Mouse (Mus musculus) right cerebral cortex, postnatal 10 days (tissue): ENCODE results near the gene Magi1.
A peak's percentile ranks its signal among the peaks of the same experiment; 100 is the strongest.

Source experiments
- DNase-seq, 2 experiments: peaks; one replicate each; pipeline ENCODE4 v3.0.0; 2021; ENCODE audit warnings: low spot score in 2 of 2

Gene Magi1

DNA sequence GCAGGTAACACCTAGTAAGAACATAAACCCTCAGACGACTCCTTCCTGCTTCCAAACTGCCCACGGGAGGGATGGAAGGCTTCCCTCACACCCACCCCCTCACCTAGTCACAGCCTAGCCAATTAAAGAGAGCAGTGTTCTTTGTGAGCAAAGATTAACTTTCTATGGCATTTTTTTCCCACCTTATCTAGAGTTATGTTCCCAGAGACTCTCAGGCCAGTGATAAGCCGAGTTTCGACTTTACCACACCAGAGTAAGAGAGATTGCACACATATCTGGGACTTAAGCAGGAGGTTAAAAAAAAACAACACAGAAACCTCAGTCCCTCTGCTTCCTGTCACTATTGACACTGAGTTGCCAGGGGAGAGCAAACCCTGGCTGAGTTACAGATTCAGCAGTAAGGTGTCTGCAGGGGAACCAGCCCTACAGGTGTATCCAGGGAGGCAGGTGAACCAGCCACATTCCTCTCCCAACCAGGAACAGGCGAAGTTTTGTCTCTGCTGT, 80.0 kb downstream of the Magi1 start:
- DNase-seq, result no peak

GRCm38 (mm10) chr6:94201940-94202339, 81.8 kb downstream of the Magi1 start:
- no peak for DNase-seq

- no peak for DNase-seq
Measured at GRCm38 (mm10) chr6:94200910-94201309, 82.8 kb downstream of the Magi1 start.

DNA sequence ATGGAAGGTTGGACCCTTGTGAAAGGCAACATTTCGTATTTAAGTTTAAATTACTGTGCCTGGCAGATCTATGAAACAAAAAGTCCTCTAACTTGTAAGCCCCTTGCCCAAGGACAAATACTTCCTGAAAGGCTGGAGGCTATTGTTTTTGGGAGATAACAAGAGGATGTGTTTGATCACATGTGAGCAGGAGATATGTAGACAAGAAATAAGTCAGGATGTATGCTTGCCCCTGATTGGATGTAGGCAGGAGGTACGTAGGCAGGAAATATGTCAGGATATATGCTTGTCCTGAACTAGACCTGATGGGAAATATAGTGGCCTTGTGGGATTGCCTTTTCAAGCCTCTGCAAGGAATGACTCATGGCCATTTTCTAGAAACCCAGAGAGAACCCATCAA, 84.0 kb downstream of the Magi1 start:
- no peak for DNase-seq

- no peak for DNase-seq
Measured at GRCm38 (mm10) chr6:94197831-94198230, 85.9 kb downstream of the Magi1 start.

DNA sequence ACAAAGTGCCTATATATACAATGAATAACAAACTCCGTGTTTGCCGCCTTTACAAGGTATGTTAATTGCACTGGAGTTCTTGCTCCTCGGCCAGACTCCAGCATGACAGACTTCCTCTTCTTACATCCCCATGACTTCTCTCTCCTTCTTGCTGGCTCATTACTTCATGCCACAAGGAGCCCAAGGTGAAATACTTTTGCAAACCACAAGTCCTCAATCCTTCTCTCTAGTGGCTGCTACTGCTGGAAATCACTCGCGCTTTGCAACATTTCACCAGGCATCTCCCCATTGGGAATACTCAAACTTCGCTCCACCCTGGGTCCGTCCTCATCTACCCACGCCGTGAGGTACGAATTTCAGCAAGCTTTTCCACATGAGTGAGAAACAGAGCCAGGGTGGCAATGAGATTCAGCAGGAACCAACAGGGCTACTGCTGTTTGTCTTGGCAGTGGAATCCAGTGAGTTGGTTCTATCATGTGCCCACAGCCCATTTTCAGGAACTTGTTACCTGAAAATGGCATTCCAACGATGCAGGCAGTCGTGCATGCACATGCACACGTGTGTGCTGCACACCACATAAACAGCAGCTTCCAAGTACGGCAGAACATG, 88.3 kb downstream of the Magi1 start:
- DNase-seq, result no peak

GRCm38 (mm10) chr6:94190830-94191229, 92.9 kb downstream of the Magi1 start:
- no peak for DNase-seq

DNA sequence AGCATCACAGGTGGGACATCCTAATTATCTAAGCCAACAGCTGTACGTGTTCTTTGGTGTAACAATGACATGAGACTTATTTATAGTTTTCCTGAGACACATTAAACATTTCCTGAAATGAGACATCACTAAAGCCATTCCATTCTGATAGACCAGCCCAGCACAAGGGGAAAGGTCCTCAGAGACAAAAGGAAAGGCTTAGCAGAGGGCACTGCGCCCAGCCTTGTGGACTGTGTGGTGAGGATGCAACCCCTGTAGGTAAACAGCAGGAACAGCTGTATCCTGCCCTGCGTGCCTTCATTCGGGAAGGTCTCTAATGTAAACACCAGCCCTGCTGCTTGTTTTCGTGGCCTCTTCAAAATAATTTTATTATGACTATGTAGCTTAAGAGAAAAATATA, 94.3 kb downstream of the Magi1 start:
- no peak for DNase-seq

GRCm38 (mm10) chr6:94186628-94187319, 96.9 kb downstream of the Magi1 start:
- no peak for DNase-seq

DNA sequence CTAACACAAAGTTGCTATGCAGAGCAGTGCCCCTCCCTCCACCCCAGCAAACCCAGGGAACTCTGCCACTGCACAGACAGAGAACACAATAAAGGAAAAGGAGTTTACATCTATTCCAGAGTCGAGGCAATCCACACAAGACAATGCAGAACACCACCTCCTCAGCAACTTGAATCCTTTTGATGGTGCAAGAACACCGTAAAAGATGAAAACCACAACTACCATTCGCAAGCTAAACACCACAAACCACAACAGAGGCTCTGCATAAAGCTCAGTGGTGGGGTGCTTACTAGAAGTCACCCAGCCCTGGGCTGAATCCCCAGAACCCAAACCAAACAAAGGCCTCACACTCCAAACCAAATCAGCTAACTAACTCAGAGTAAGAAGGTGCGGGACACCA, 99.4 kb downstream of the Magi1 start:
- DNase-seq, result no peak

DNA sequence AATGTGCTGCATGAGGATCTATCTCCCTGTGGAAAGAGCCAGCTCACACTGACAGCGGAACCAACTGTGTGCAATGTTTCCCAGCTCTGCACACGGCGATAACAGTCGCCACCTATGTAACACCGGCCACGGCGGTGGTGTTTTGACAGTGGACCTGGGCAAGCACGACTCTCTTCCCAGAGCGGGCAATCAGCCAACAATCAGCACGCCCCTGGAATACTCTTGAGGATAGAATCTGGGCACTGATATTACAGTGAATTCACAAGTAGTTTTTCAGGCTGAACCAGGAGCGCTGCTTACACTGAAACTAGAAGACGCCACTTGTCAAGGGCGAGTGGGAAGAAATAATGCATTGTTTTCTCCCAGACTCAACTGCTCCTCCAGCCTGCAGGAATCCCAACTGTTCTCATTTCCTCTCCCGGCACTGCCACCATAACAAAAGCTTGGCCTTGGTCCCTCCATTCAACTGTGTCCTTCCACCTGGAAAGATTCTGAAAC, 100.3 kb downstream of the Magi1 start:
- peak; percentile 40 to 47 for DNase-seq

GRCm38 (mm10) chr6:94181673-94182255, 102.0 kb downstream of the Magi1 start:
- DNase-seq, result no peak

GRCm38 (mm10) chr6:94180331-94181150, 103.2 kb downstream of the Magi1 start:
- DNase-seq, result no peak

GRCm38 (mm10) chr6:94177559-94177958, 106.2 kb downstream of the Magi1 start:
- no peak for DNase-seq

- no peak for DNase-seq
Measured at GRCm38 (mm10) chr6:94176705-94177104, 107.0 kb downstream of the Magi1 start.

- no peak for DNase-seq
Measured at GRCm38 (mm10) chr6:94171250-94171649, 112.5 kb downstream of the Magi1 start.

DNA sequence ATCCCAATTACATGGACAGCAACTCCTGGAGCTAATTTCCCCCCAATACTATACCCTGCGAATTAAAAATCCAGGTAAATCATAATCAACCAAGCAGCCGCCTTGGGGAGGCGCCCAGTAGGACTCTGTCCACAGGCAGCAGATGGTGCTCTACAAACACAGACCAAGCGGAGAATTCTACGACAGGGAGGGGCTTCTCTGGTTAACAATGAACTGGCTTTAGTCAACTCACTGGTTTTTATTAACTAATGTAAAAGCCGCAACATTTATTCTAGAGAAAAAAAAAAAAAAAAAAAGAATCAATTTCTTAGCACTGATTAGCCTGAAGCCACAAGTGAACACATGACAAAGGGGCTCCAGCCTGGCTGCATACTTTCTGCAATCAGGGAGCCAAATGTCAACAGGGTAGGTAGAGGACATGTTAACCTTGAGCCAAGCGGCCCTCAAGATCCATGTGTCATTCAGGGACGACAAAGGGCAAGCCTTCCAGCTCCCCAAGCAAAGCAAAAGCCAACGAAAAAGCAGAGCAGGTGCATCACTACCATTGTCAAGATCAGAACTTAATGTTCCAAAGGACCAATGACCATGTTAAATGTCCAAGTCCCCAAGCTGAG, 114.0 kb downstream of the Magi1 start:
- no peak for DNase-seq

DNA sequence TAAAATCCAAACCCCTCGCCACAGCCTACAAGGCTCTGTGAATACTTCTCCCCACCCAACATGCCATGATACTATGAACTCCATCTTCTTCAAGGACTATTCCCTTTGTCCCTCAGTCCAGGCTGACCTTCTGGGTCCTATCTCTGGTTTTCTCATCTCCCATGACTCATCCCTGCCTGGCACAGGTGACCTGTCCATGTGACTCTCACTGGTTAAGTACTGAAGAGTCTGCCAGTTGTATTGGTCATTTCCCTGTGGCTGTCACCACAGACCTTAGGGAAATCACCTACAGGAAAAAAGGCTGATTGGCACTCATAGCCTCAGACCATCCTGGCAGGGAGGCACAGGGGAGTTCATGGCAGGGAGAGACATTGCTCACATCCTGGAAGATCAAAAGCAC, 117.8 kb downstream of the Magi1 start:
- DNase-seq, result no peak

DNA sequence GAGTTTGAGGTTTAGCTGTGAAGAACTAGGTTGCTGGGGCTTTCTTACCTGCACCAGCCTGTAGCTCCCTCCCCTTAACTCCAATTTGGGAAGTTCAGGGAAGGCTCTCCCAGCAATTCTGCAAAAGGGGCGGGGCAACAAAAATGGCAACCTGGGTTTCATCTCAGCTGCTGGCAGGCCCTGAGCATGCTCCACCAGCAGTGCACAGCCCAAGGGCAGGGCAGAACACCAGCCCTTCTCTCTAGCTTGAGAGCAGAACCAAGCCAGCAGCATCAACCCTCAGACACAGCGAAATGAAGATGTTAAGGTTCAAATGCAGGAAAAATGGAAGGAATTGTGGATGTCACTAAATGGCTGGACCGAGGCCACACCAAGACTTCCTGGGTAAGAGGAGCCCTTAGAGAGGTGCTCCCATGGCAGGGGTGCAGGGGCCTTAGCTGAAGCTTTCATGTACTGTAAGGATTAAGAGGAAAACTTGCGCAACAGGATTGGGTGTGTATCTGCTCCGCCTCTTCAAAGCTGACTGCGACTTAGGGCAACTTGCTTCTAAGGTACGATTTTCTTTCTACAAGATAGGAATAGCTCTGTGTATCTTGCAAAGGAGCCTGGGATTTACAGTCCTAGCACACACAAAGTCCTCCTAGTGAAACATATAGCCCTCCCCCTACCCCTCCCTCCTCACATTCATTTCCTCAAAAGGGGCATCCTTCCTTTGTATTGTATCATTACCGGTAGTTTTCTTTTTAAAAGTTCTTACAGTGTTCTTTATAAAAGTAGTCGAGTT, 118.8 kb downstream of the Magi1 start:
- no peak for DNase-seq

DNA sequence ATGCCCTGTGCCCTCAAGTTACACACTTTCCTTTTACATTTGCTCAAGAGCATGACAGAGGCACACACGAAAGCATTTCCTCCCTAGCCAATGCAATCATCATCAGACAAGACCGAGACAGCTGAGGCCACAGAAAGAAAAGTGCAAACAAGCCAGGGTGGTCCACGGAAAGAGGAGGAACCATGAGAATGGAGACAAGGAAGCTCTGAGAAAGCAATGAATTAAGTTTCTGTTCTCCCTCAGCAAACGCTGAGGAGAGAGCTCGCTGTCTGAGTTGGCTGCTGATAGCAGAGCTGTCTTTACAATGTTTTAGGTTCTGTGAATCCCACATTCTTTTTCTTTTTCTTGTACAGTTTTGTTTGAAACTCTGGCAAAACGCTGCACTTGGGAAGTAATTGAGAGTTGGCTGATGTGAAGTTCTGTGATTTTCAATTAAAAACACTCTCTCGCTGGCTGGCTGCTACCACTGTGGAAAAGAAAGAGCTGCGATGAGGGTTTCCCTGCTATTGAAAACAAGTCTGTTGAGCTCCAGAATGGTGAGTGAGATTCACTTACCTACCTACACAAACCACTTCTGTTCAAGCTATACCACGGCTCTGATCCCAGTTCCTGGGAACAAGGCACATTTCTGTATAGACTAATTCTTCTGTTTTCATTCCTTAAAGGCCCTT, 120.3 kb downstream of the Magi1 start:
- peak; percentile 48 to 50 for DNase-seq
